Mouse (Mus musculus) cerebellum, adult 9-11 months (tissue): ENCODE measurements around the gene Krt9.

ENCODE experiments used
- DNase-seq: peaks from one replicate; pipeline ENCODE4 v3.0.0; 2022

Krt9 gene

GRCm38 (mm10) chr11:100148615-100149330 lies 44.3 kb downstream of the Krt9 start, which contains the start of gene Krt19:
Gene Krt19, minus strand, starts transcription at chr11:100148665.
- DNase-seq, result no peak

- no peak for DNase-seq
These were observed 45.3 kb downstream of the Krt9 start for GRCm38 (mm10) chr11:100147566-100148353.

- no peak for DNase-seq
These were observed 47.0 kb downstream of the Krt9 start for GRCm38 (mm10) chr11:100145858-100146560.

GRCm38 (mm10) chr11:100145104-100145503 lies 47.9 kb downstream of the Krt9 start:
- no peak for DNase-seq

- DNase-seq, result no peak
These were observed 52.1 kb downstream of the Krt9 start for GRCm38 (mm10) chr11:100140966-100141365.

GRCm38 (mm10) chr11:100139391-100139790 lies 53.7 kb downstream of the Krt9 start:
- DNase-seq, result no peak

GRCm38 (mm10) chr11:100138809-100139208 lies 54.2 kb downstream of the Krt9 start:
- no peak for DNase-seq

- DNase-seq, result no peak
These were observed 55.4 kb downstream of the Krt9 start for GRCm38 (mm10) chr11:100137693-100138092.
